ENCODE assay signal across 10 mouse cellular contexts in the genomic region with DNA sequence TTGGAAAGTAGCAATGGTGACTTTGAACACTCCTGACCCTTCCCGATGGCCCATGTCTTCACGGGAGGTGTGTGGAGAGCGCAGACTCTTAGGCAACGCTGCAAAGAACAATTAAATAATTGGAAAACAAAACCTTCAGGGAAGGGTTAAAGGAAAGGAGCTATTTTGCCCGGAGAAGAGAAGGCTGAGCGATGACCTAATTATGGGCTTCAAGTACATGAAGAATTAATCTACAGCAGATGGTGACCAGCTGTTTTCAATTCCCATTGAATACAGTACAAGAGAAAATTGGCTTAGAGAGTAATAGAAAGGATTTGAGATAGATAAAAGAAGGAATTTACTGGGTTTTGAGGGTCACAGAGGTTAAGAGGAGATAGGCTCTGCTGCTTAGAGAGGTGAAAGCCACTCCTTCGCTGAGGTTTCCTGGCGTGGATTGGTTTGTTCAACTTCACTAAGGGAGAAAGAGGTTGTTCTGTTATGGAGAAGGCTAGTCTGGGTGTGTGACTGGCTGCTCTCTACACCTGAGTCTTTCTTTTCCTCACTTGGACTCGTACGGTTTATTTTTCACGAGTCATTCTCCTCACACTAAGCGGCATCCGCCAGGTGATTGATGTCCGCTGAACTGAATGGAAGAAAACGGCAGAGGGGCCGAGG.
A peak's percentile ranks its signal among the peaks of the same experiment; 100 is the strongest.
DNase-seq lines count a peak whose midpoint lies in the region; ATAC-seq lines count a peak whose summit lies in the region.
"Had no signal": no experiment of that assay in that cellular context is flagged by ENCODE, and none has a peak within 500 bp of the region (broad histone marks: within the 10 kb centered on the region; RNA-seq: fewer than 3 reads in every experiment).

No protein-coding gene starts in this region.

- DNase-seq in heart, adult 11 months, result peak; percentile 67
- DNase-seq in lung, postnatal 14 days, result no peak
- peak; percentile 83 for DNase-seq in retina, postnatal 7 days (ENCODE audit: low read depth, low spot score)
- no peak for DNase-seq in thymus, postnatal 4 days
- DNase-seq: gastrocnemius, postnatal 25 days; liver, embryonic 13.5 days had no signal

- no peak overlapping the region for H3K27ac ChIP-seq in heart, embryonic 12.5 days (ENCODE audit: poor library complexity, severe bottlenecking)
- H3K27ac ChIP-seq in lung, embryonic 16.5 days (ENCODE audit: low read length), result no peak overlapping the region
- H3K27ac ChIP-seq in hindbrain, embryonic 15.5 days (replicated peaks), result 0 out of 2 replicates have a peak overlapping the region, but pooled peaks have one; percentile 20
- H3K27ac ChIP-seq: liver, embryonic 13.5 days had no signal

- WGBS in heart, embryonic 12.5 days, result 54% methylated on average over 16 of the region's 16 CpGs
- whole genome bisulfite sequencing in lung, embryonic 16.5 days, result 43% methylated on average over 16 of the region's 16 CpGs
- 54% methylated on average over 16 of the region's 16 CpGs for WGBS in hindbrain, embryonic 15.5 days

- no peaks in the 10 kb centered on the region for H3K9me3 ChIP-seq in heart, embryonic 12.5 days (replicated peaks)
- H3K9me3 ChIP-seq in lung, embryonic 16.5 days (ENCODE audit: control insufficient read depth, low read length), result no peaks in the 10 kb centered on the region
- H3K9me3 ChIP-seq in hindbrain, embryonic 15.5 days, result no peaks in the 10 kb centered on the region
- H3K9me3 ChIP-seq: liver, embryonic 13.5 days had no signal

- H3K9ac ChIP-seq in heart, embryonic 12.5 days, result no peak overlapping the region
- H3K9ac ChIP-seq in lung, embryonic 16.5 days (ENCODE audit: low read length), result no peak overlapping the region
- no peak overlapping the region for H3K9ac ChIP-seq in hindbrain, embryonic 15.5 days
- H3K9ac ChIP-seq: liver, embryonic 13.5 days had no signal

- no peak overlapping the region for H3K4me2 ChIP-seq in heart, embryonic 12.5 days
- no peak overlapping the region for H3K4me2 ChIP-seq in lung, embryonic 16.5 days (ENCODE audit: low read depth, low read length)
- no peak overlapping the region for H3K4me2 ChIP-seq in hindbrain, embryonic 15.5 days
- H3K4me2 ChIP-seq: liver, embryonic 13.5 days had no signal

- H3K36me3 ChIP-seq in heart, embryonic 12.5 days, result no peaks in the 10 kb centered on the region
- no peaks in the 10 kb centered on the region for H3K36me3 ChIP-seq in lung, embryonic 16.5 days (ENCODE audit: control insufficient read depth, insufficient read depth, low read length)
- H3K36me3 ChIP-seq in hindbrain, embryonic 15.5 days, result no peaks in the 10 kb centered on the region
- H3K36me3 ChIP-seq: liver, embryonic 13.5 days had no signal

- H3K4me1 ChIP-seq in heart, embryonic 12.5 days (replicated peaks), result no peaks in the 10 kb centered on the region
- H3K4me1 ChIP-seq in lung, embryonic 16.5 days (replicated peaks; ENCODE audit: control insufficient read depth, insufficient read depth, low read length), result 0 out of 2 replicates have a peak, but pooled peaks cover 3% of the 10 kb centered on the region
- H3K4me1 ChIP-seq in hindbrain, embryonic 15.5 days (replicated peaks), result 0 out of 2 replicates have a peak, but pooled peaks cover 4% of the 10 kb centered on the region
- H3K4me1 ChIP-seq: liver, embryonic 13.5 days had no signal

- H3K27me3 ChIP-seq in heart, embryonic 12.5 days (replicated peaks), result no peaks in the 10 kb centered on the region
- no peaks in the 10 kb centered on the region for H3K27me3 ChIP-seq in lung, embryonic 16.5 days (ENCODE audit: control insufficient read depth, insufficient read depth, low read depth, low read length)
- H3K27me3 ChIP-seq in hindbrain, embryonic 15.5 days, result no peaks in the 10 kb centered on the region
- H3K27me3 ChIP-seq: liver, embryonic 13.5 days had no signal

- no peak for ATAC-seq in heart, embryonic 12.5 days (ENCODE audit: insufficient number of reproducible peaks, low FRiP score)
- ATAC-seq in lung, embryonic 16.5 days (ENCODE audit: low read depth), result peak; percentile 75
- 0 out of 2 replicates have a peak, but pooled peaks have one; percentile 19 for ATAC-seq in hindbrain, embryonic 15.5 days (ENCODE audit: low FRiP score, low read depth)
- ATAC-seq in activated CD4-positive, CD25-positive, alpha-beta regulatory T cell, adult 4 months, result no peak

- H3K4me3 ChIP-seq in heart, embryonic 12.5 days, result no peak overlapping the region
- H3K4me3 ChIP-seq in lung, embryonic 16.5 days (ENCODE audit: low read length), result no peak overlapping the region
- no peak overlapping the region for H3K4me3 ChIP-seq in hindbrain, embryonic 15.5 days
- H3K4me3 ChIP-seq: liver, embryonic 13.5 days had no signal

Comparison
In these comparisons a context has a peak if more than half of its experiments do, and no peak if none do; other contexts are left out.
1. DNase-seq: peak in heart, adult 11 months (single experiment) and retina, postnatal 7 days (single experiment); none in lung, postnatal 14 days (single experiment) and thymus, postnatal 4 days (single experiment).
2. ATAC-seq: peak in lung, embryonic 16.5 days (single experiment) and hindbrain, embryonic 15.5 days (single experiment); none in heart, embryonic 12.5 days (single experiment) and activated CD4-positive, CD25-positive, alpha-beta regulatory T cell, adult 4 months (single experiment).